Mouse (Mus musculus): Measurements from ENCODE around the gene Aox2.

Aox2 gene

GRCm38 (mm10) chr1:58408141-58408540, 130.0 kb downstream of the Aox2 start:
- DNase-seq = no peak

- DNase-seq = no peak
These were observed 131.5 kb downstream of the Aox2 start for GRCm38 (mm10) chr1:58409553-58410197.

- DNase-seq = no peak
These were observed 132.1 kb downstream of the Aox2 start for GRCm38 (mm10) chr1:58410198-58410588.

- DNase-seq = no peak
These were observed 132.7 kb downstream of the Aox2 start for GRCm38 (mm10) chr1:58410776-58411175.

- no peak for DNase-seq
These were observed 137.3 kb downstream of the Aox2 start for GRCm38 (mm10) chr1:58415442-58415841.

- DNase-seq = no peak
These were observed 137.9 kb downstream of the Aox2 start for GRCm38 (mm10) chr1:58416048-58416447.

GRCm38 (mm10) chr1:58420032-58420431, 141.9 kb downstream of the Aox2 start:
- DNase-seq = no peak

- DNase-seq = no peak
These were observed 142.8 kb downstream of the Aox2 start for GRCm38 (mm10) chr1:58420961-58421360.

GRCm38 (mm10) chr1:58422879-58423278, 144.8 kb downstream of the Aox2 start:
- no peak for DNase-seq

- peak; percentile 93 for DNase-seq
These were observed 145.5 kb downstream of the Aox2 start, which contains the start of gene Clk1 for GRCm38 (mm10) chr1:58423371-58424248. Gene Clk1 (minus strand): TSS chr1:58424066.

GRCm38 (mm10) chr1:58424551-58424950, 146.4 kb downstream of the Aox2 start:
- DNase-seq = no peak

All from right cerebral cortex, postnatal 25 days (tissue).